Mouse (Mus musculus) liver, embryonic 14.5 days (tissue): ENCODE results near the gene Lgr6.

Experiments
- CTCF ChIP-seq: IDR thresholded peaks from 2 replicates; pipeline ENCODE4 v1.5.1; 2016; ENCODE audit warnings: antibody characterized with exemption, low read depth, control low read depth
- EP300 ChIP-seq: IDR thresholded peaks from 2 replicates; pipeline ENCODE4 v1.6.1; 2016; ENCODE audit warnings: antibody characterized with exemption, low read depth

DNA sequence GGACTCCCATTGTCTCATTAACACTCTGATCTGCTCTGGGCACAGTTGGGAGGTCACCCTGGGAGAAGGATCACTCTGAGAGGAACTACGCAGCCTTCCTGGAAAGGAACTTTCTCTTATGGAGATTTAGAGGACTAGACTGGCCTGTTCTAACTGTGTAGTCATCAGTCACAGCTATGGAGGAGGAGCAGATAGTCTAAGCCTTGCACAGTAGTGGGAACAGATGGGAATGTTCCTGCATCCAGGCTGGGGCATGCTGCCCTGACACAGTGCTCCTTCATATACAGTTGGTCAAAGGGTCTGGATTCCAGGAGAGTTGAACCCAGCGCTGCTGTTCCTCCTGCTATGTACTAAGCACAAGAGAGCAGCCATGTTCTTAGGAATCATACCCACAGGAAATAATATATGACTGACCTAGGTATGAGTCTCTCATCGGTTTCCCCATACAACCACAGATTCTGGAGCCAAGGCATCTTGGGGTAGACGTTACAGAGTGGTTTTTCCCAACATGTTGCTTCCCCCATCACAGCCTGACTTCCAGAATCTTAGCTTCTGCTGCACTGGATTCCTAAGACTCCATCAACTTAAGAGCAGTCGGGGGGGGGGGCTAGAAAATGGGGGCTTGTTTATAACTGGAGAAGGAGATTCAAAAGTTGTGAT, 84.7 kb downstream of the Lgr6 start:
- no peak for TF ChIP-seq CTCF
- no peak for TF ChIP-seq EP300
